Mouse (Mus musculus) spleen, adult 2 months (tissue): ENCODE data around the gene Nfil3.

Experiments
- CTCF ChIP-seq: fragments of 200-500 bp; IDR thresholded peaks from 2 replicates; pipeline ENCODE4 v1.5.1; 2011; ENCODE audit warnings: mild to moderate bottlenecking, inconsistent platforms; ENCODE audit not compliant: insufficient read depth, insufficient read length, insufficient replicate concordance; ENCODE audit errors: extremely low read depth
- POLR2A ChIP-seq: fragments of 200-500 bp; IDR thresholded peaks from 2 replicates; pipeline ENCODE4 v1.6.1; 2011; ENCODE audit warnings: low read depth, low read length, inconsistent platforms

GRCm38 (mm10) chr13:52921065-52921825, 59.6 kb downstream of the Nfil3 start:
- TF ChIP-seq CTCF (no peak), POLR2A (no peak)
